ENCODE assay signal across 22 mouse cellular contexts in genomic region chr11:118164566-118164965, GRCm38 (mm10). TPM values are rescaled to one million over a fixed set of nuclear protein-coding genes. Genes with fewer than 3 reads are reported as not detected.
DNase-seq lines count a peak whose midpoint lies in the region; ATAC-seq and TF ChIP-seq lines count a peak whose summit lies in the region.
"Had no signal": no experiment of that assay in that cellular context is flagged by ENCODE, and none has a peak within 500 bp of the region (broad histone marks: within the 10 kb centered on the region; RNA-seq: fewer than 3 reads in every experiment).

No protein-coding gene starts in this region.

- WGBS in heart, embryonic 12.5 days = 70% methylated on average over 8 of the region's 8 CpGs
- WGBS in stomach, postnatal 0 days = 73% methylated on average over 8 of the region's 8 CpGs

- no peak for DNase-seq in heart, postnatal 25 days (ENCODE audit: low spot score)
- DNase-seq in left cerebral cortex, postnatal 4 days = peak; percentile 62
- DNase-seq in left cerebral cortex, postnatal 14 days (ENCODE audit: low spot score in 2 of 2) = no peak
- DNase-seq in cerebellum, adult 9-11 months = peak; percentile 93
- no peak for DNase-seq in stomach, postnatal 0 days (ENCODE audit: low spot score)
- DNase-seq in lung, postnatal 25 days (ENCODE audit: low spot score) = no peak
- DNase-seq: adrenal gland, postnatal 25 days; kidney, adult 11 months; lung, adult 2 months; lung, postnatal 4 days; right cerebral cortex, postnatal 4 days; thymus, postnatal 36 days had no signal

- TF ChIP-seq CTCF in stomach, postnatal 0 days (IDR thresholded peaks at IDR 0.05; ENCODE audit: low read depth) = no peak

- no peak for ATAC-seq in heart, embryonic 12.5 days (ENCODE audit: insufficient number of reproducible peaks, low FRiP score)
- no peak for ATAC-seq in stomach, postnatal 0 days (ENCODE audit: low FRiP score, low TSS enrichment)
- ATAC-seq in monocyte, adult 5-6 weeks (replicated peaks; ENCODE audit: insufficient number of reproducible peaks, low FRiP score, low TSS enrichment, poor library complexity, severe bottlenecking) = no peak
- ATAC-seq: activated CD4-positive, CD25-positive, alpha-beta regulatory T cell, adult 4 months; Patski had no signal

- H3K27me3 ChIP-seq in heart, embryonic 12.5 days (replicated peaks) = no peaks in the 10 kb centered on the region
- H3K27me3 ChIP-seq in stomach, postnatal 0 days (ENCODE audit: control insufficient read depth, insufficient read depth, low read length) = no peaks in the 10 kb centered on the region
- H3K27me3 ChIP-seq: forebrain, embryonic 12.5 days; neural tube, embryonic 13.5 days; Patski had no signal

- H3K36me3 ChIP-seq in heart, embryonic 12.5 days = peaks cover 64% of the 10 kb centered on the region
- peaks cover 5% of the 10 kb centered on the region; the same call in 1 of the 2 replicates for H3K36me3 ChIP-seq in stomach, postnatal 0 days (ENCODE audit: control insufficient read depth, insufficient read depth, low read length)

- H3K4me2 ChIP-seq in heart, embryonic 12.5 days = no peak overlapping the region
- no peak overlapping the region for H3K4me2 ChIP-seq in stomach, postnatal 0 days (replicated peaks; ENCODE audit: low read depth)
- H3K4me2 ChIP-seq: forebrain, embryonic 12.5 days; liver, embryonic 11.5 days; neural tube, embryonic 13.5 days had no signal

- no peak overlapping the region for H3K4me3 ChIP-seq in heart, embryonic 12.5 days
- no peak overlapping the region for H3K4me3 ChIP-seq in stomach, postnatal 0 days (ENCODE audit: low read depth, low read length)
- H3K4me3 ChIP-seq: forebrain, embryonic 12.5 days; hindbrain, embryonic 10.5 days; midbrain, embryonic 10.5 days; neural tube, embryonic 13.5 days had no signal

- intact Hi-C loops in heart, postnatal 25 days (cut with DNase I) = no loop called here
- intact Hi-C loops in left cerebral cortex, postnatal 4 days (cut with DNase I) = no loop called here
- intact Hi-C loops in left cerebral cortex, postnatal 14 days (cut with DNase I) = no loop called here

- H3K4me1 ChIP-seq in heart, embryonic 12.5 days (replicated peaks) = peaks cover 70% of the 10 kb centered on the region
- H3K4me1 ChIP-seq in stomach, postnatal 0 days (replicated peaks; ENCODE audit: control insufficient read depth, insufficient read depth) = no peaks in the 10 kb centered on the region; the same call in 1 of the 2 replicates
- H3K4me1 ChIP-seq: forebrain, embryonic 12.5 days had no signal

- no peaks in the 10 kb centered on the region for H3K9me3 ChIP-seq in heart, embryonic 12.5 days (replicated peaks)
- H3K9me3 ChIP-seq in stomach, postnatal 0 days (ENCODE audit: control insufficient read depth, low read length) = no peaks in the 10 kb centered on the region
- H3K9me3 ChIP-seq: forebrain, embryonic 12.5 days; hindbrain, embryonic 10.5 days; midbrain, embryonic 10.5 days; neural tube, embryonic 13.5 days had no signal

- H3K27ac ChIP-seq in heart, embryonic 12.5 days (ENCODE audit: poor library complexity, severe bottlenecking) = no peak overlapping the region
- peak overlapping the region; percentile 36; the same call in 1 of the 2 replicates for H3K27ac ChIP-seq in stomach, postnatal 0 days (replicated peaks)
- H3K27ac ChIP-seq: forebrain, embryonic 12.5 days; neural tube, embryonic 13.5 days had no signal

- TF ChIP-seq EP300 in stomach, postnatal 0 days (optimal IDR thresholded peaks at IDR 0.05) = no peak

- H3K9ac ChIP-seq in heart, embryonic 12.5 days = peak overlapping the region; percentile 48
- no peak overlapping the region; the same call in 1 of the 2 replicates for H3K9ac ChIP-seq in stomach, postnatal 0 days (ENCODE audit: low read length)
- H3K9ac ChIP-seq: forebrain, embryonic 12.5 days; neural tube, embryonic 13.5 days had no signal

RNA-seq across cellular contexts. Expression of gene Dnah17, which starts 34.1 kb away (rescaled TPM):
- 0.10 and 0.26 TPM in 2 replicates for polyA plus RNA-seq in heart, embryonic 12.5 days (2016; fragmentation: Nextera tagmentation; extraction: Ambion mirVana)
- total RNA-seq in heart, postnatal 25 days (2021) = under 1 TPM; 0.06 to 0.10 TPM
- total RNA-seq in left cerebral cortex, postnatal 4 days (2021) = under 1 TPM; 0.24 to 0.52 TPM
- total RNA-seq in left cerebral cortex, postnatal 14 days (2021) = under 1 TPM; 0.08 to 0.33 TPM
- 0.04 and 0.06 TPM in 2 replicates for polyA plus RNA-seq in stomach, postnatal 0 days (2015; fragmentation: Nextera tagmentation; extraction: Ambion mirVana)
- 0.19 to 2.2 TPM in 2 of 3 replicates, not detected in the other for total RNA-seq in monocyte, adult 5-6 weeks (2017)
- total RNA-seq: granulocyte monocyte progenitor cell, adult 5-6 weeks had no signal

Comparison
In these comparisons a context has a peak if more than half of its experiments do, and no peak if none do; other contexts are left out.
1. DNase-seq: peak in left cerebral cortex, postnatal 4 days (single experiment) and cerebellum, adult 9-11 months (single experiment); none in heart, postnatal 25 days (single experiment), left cerebral cortex, postnatal 14 days (0 of 2), stomach, postnatal 0 days (single experiment) and lung, postnatal 25 days (single experiment).